Comparison of ENCODE assay signal across 16 mouse cellular contexts in genomic region chr16:34308324-34308723, GRCm38 (mm10).
"Had no signal": no experiment of that assay in that cellular context is flagged by ENCODE, and none has a peak within 500 bp of the region (broad histone marks: within the 10 kb centered on the region; RNA-seq: fewer than 3 reads in every experiment).

No protein-coding gene starts in this region.

- H3K4me1 ChIP-seq: lung, embryonic 15.5 days; midbrain, embryonic 13.5 days; neural tube, embryonic 12.5 days; stomach, embryonic 15.5 days had no signal

- H3K4me3 ChIP-seq: lung, embryonic 15.5 days; megakaryocyte, embryonic 14.5 days; midbrain, embryonic 13.5 days; midbrain, embryonic 15.5 days; neural tube, embryonic 12.5 days; stomach, embryonic 15.5 days had no signal

- H3K27ac ChIP-seq: lung, embryonic 15.5 days; macrophage; midbrain, embryonic 13.5 days; midbrain, embryonic 15.5 days; neural tube, embryonic 12.5 days; stomach, embryonic 15.5 days; stomach, postnatal 0 days had no signal

- H3K9ac ChIP-seq: liver, postnatal 0 days; lung, embryonic 15.5 days; midbrain, embryonic 13.5 days; midbrain, embryonic 15.5 days; neural tube, embryonic 12.5 days; stomach, embryonic 15.5 days had no signal

- DNase-seq: liver, postnatal 0 days; lung, adult 2 months; lung, postnatal 14 days; lung, postnatal 36 days; right cerebral cortex, postnatal 14 days; thymus, adult 2 months; thymus, postnatal 25 days had no signal

- H3K4me2 ChIP-seq: lung, embryonic 15.5 days; midbrain, embryonic 13.5 days; midbrain, embryonic 15.5 days; neural tube, embryonic 12.5 days; stomach, embryonic 15.5 days had no signal

- ATAC-seq: liver, postnatal 0 days; lung, postnatal 0 days; midbrain, embryonic 13.5 days; midbrain, embryonic 15.5 days had no signal

- H3K36me3 ChIP-seq: lung, embryonic 15.5 days had no signal

- H3K27me3 ChIP-seq: lung, embryonic 15.5 days; midbrain, embryonic 13.5 days; midbrain, embryonic 15.5 days; neural tube, embryonic 12.5 days; stomach, embryonic 15.5 days had no signal

- H3K9me3 ChIP-seq: lung, embryonic 15.5 days; megakaryocyte, embryonic 14.5 days; midbrain, embryonic 13.5 days; midbrain, embryonic 15.5 days; neural tube, embryonic 12.5 days; stomach, embryonic 15.5 days had no signal
